ENCODE assay signal across 47 mouse cellular contexts in the genomic region with DNA sequence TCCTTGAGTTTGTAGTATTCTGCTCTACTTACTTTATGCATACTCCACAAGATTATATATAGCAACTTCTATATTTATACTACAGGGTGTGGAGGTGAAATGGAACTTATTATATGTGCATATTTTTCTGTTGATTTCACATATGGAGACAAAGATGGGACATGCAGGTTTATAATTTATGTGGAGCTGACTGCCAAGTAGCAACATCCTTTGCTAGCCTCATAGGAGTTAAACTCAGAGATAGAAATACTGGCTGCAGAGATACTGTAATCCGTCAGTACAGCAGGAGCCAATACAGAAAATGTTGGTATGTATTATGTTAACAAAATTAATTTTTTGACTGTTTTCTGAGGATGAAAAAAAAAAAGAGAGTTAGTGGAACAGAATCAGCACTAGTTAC. TPM values are rescaled to one million over a fixed set of nuclear protein-coding genes. Genes with fewer than 3 reads are reported as not detected.
"Had no signal": no experiment of that assay in that cellular context is flagged by ENCODE, and none has a peak within 500 bp of the region (broad histone marks: within the 10 kb centered on the region; RNA-seq: fewer than 3 reads in every experiment).

No protein-coding gene starts in this region.

- H3K9me3 ChIP-seq: limb, embryonic 10.5 days; limb, embryonic 12.5 days; limb, embryonic 13.5 days; limb, embryonic 15.5 days; liver, embryonic 12.5 days; liver, embryonic 13.5 days; liver, embryonic 15.5 days; lung, embryonic 15.5 days; megakaryocyte, embryonic 14.5 days; midbrain, embryonic 10.5 days; midbrain, embryonic 12.5 days; midbrain, embryonic 13.5 days; midbrain, embryonic 15.5 days; neural tube, embryonic 12.5 days; neural tube, embryonic 13.5 days had no signal

- DNase-seq: left cerebral cortex, postnatal 4 days; liver; liver, embryonic 13.5 days; liver, postnatal 0 days; lung, adult 18-20 months; lung, adult 2 months; lung, embryonic 14.5 days; lung, postnatal 10 days; lung, postnatal 14 days; lung, postnatal 36 days; lung, postnatal 4 days; midbrain, embryonic 14.5 days had no signal

- H3K4me1 ChIP-seq: limb, embryonic 10.5 days; limb, embryonic 12.5 days; limb, embryonic 13.5 days; limb, embryonic 15.5 days; lung, embryonic 15.5 days; midbrain, embryonic 10.5 days; midbrain, embryonic 12.5 days; midbrain, embryonic 13.5 days; midbrain, embryonic 15.5 days; neural tube, embryonic 12.5 days; neural tube, embryonic 13.5 days had no signal

- H3K27me3 ChIP-seq: limb, embryonic 12.5 days; limb, embryonic 13.5 days; limb, embryonic 15.5 days; liver, embryonic 12.5 days; liver, embryonic 13.5 days; liver, embryonic 15.5 days; lung, embryonic 15.5 days; megakaryocyte, embryonic 14.5 days; midbrain, embryonic 12.5 days; midbrain, embryonic 13.5 days; midbrain, embryonic 15.5 days; neural tube, embryonic 12.5 days; neural tube, embryonic 13.5 days had no signal

- H3K36me3 ChIP-seq: limb, embryonic 10.5 days; limb, embryonic 12.5 days; limb, embryonic 13.5 days; limb, embryonic 15.5 days; liver, embryonic 12.5 days; liver, embryonic 13.5 days; liver, embryonic 15.5 days; lung, embryonic 15.5 days; midbrain, embryonic 10.5 days; midbrain, embryonic 12.5 days; midbrain, embryonic 13.5 days; midbrain, embryonic 15.5 days; neural tube, embryonic 12.5 days; neural tube, embryonic 13.5 days had no signal

- H3K27ac ChIP-seq: limb, embryonic 10.5 days; limb, embryonic 12.5 days; limb, embryonic 13.5 days; limb, embryonic 15.5 days; liver, embryonic 12.5 days; liver, embryonic 13.5 days; liver, embryonic 14.5 days; liver, embryonic 15.5 days; lung, embryonic 15.5 days; macrophage; midbrain, embryonic 10.5 days; midbrain, embryonic 12.5 days; midbrain, embryonic 13.5 days; midbrain, embryonic 15.5 days; neural tube, embryonic 12.5 days; neural tube, embryonic 13.5 days had no signal

- H3K9ac ChIP-seq: limb, embryonic 12.5 days; limb, embryonic 13.5 days; limb, embryonic 15.5 days; liver, embryonic 12.5 days; liver, embryonic 13.5 days; liver, embryonic 14.5 days; liver, embryonic 15.5 days; liver, postnatal 0 days; lung, embryonic 14.5 days; lung, embryonic 15.5 days; midbrain, embryonic 12.5 days; midbrain, embryonic 13.5 days; midbrain, embryonic 15.5 days; neural tube, embryonic 12.5 days; neural tube, embryonic 13.5 days had no signal

- ATAC-seq: liver, embryonic 12.5 days; liver, postnatal 0 days; lung, postnatal 0 days; midbrain, embryonic 13.5 days; midbrain, embryonic 15.5 days; midbrain, embryonic 16.5 days had no signal

- H3K4me3 ChIP-seq: limb, embryonic 10.5 days; limb, embryonic 12.5 days; limb, embryonic 13.5 days; limb, embryonic 15.5 days; liver, embryonic 12.5 days; liver, embryonic 13.5 days; liver, embryonic 15.5 days; lung, embryonic 15.5 days; megakaryocyte, embryonic 14.5 days; midbrain, embryonic 10.5 days; midbrain, embryonic 12.5 days; midbrain, embryonic 13.5 days; midbrain, embryonic 15.5 days; myocyte; neural tube, embryonic 12.5 days; neural tube, embryonic 13.5 days had no signal

RNA-seq across cellular contexts. Expression of a gene that starts 27.6 kb away (rescaled TPM):
- total RNA-seq: left cerebral cortex, postnatal 10 days; left cerebral cortex, postnatal 14 days; left cerebral cortex, postnatal 25 days; left cerebral cortex, postnatal 36 days; left cerebral cortex, postnatal 4 days; liver, adult 2 months; megakaryocyte progenitor cell, adult 5-6 weeks; megakaryocyte, adult 5-6 weeks; midbrain, postnatal 0 days; monocyte, adult 5-6 weeks had no signal
- polyA plus RNA-seq: limb, embryonic 10.5 days; limb, embryonic 11.5 days; limb, embryonic 12.5 days; limb, embryonic 13.5 days; limb, embryonic 14.5 days; limb, embryonic 15.5 days; liver, adult 2 months; liver, embryonic 11.5 days; liver, embryonic 12.5 days; liver, embryonic 13.5 days; liver, embryonic 14.5 days; liver, embryonic 15.5 days; liver, embryonic 16.5 days; liver, postnatal 0 days; lung, adult 2 months; lung, embryonic 14.5 days; lung, embryonic 15.5 days; lung, embryonic 16.5 days; lung, postnatal 0 days; macrophage; midbrain, embryonic 10.5 days; midbrain, embryonic 11.5 days; midbrain, embryonic 12.5 days; midbrain, embryonic 13.5 days; midbrain, embryonic 14.5 days; midbrain, embryonic 15.5 days; midbrain, embryonic 16.5 days; midbrain, postnatal 0 days; myocyte; neural tube, embryonic 11.5 days; neural tube, embryonic 12.5 days; neural tube, embryonic 13.5 days had no signal
